Mouse (Mus musculus): ENCODE measurements around the gene G430095P16Rik. TPM values are rescaled to one million over a fixed set of nuclear protein-coding genes. Genes with fewer than 3 reads are reported as not detected.

G430095P16Rik gene
- polyA plus RNA-seq, 1 experiment from 2014 or later: 4.1 TPM

DNA sequence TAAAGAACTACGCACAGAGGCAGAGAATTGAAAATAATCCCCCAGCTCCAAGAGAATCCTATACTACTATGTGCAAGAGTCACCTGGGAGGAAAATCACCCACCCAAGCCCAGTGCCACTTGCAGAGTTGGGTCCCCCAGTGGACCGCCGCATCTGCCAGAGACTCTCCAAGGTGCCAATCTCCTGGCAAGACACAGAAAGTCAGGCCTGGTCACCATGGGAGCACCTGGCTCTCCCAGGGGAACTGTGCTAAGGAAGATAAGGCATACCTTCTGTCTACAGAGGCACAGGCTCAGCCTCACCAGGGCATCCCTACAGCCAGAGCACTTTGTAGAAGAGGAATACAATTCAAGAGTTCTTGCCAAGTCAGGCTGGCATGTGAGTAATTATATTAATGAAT lies 35.5 kb downstream of the G430095P16Rik start:
- Histone ChIP-seq H3K9me3 (replicated peaks; ENCODE audit: control insufficient read depth, low read length) (no peaks in the 10 kb centered on the region), H3K4me1 (ENCODE audit: control insufficient read depth, insufficient read depth, low read length) (peaks cover 10% of the 10 kb centered on the region), H3K27ac (ENCODE audit: low read length) (no peak overlapping the region), H3K4me2 (ENCODE audit: low read depth, low read length) (no peak overlapping the region), H3K9ac (ENCODE audit: low read length) (no peak overlapping the region), H3K4me3 (replicated peaks; ENCODE audit: low read length) (no peak overlapping the region), H3K36me3 (ENCODE audit: control insufficient read depth, insufficient read depth, low read length) (peaks cover 3% of the 10 kb centered on the region; the same call in 1 of the 2 replicates), H3K27me3 (ENCODE audit: control insufficient read depth, insufficient read depth, low read length) (no peaks in the 10 kb centered on the region)
- no peak for ATAC-seq (ENCODE audit: insufficient read depth, low FRiP score)
- 94% methylated on average over 3 of the region's 3 CpGs for WGBS

DNA sequence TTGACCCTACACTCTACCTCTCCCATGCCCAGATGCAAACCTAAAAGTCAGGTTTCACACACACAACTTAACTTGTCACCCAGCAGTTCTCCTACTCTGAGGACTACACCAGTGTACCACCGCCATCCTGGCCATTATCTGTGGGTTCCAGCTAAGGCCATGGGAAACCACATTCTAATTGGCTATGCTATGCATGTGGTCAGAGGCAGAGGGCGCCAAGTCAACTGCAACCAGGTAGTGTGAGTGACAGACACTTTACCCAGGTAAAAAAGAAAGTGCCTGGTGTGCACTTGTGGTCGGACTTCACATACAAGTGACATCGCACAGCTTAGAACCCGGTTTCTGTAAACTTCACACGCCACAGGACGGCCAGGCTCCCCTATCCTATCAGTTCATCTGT lies 36.3 kb downstream of the G430095P16Rik start:
- H3K4me1 ChIP-seq (ENCODE audit: control insufficient read depth, insufficient read depth, low read length): peaks cover 17% of the 10 kb centered on the region
- H3K36me3 ChIP-seq (ENCODE audit: control insufficient read depth, insufficient read depth, low read length): peaks cover 3% of the 10 kb centered on the region; the same call in 1 of the 2 replicates
- ATAC-seq (ENCODE audit: insufficient read depth, low FRiP score): no peak; the same call in 1 of the 2 replicates
- H3K27ac ChIP-seq (ENCODE audit: low read length): no peak overlapping the region
- H3K9ac ChIP-seq (ENCODE audit: low read length): no peak overlapping the region
- no peak overlapping the region for H3K4me3 ChIP-seq (replicated peaks; ENCODE audit: low read length)
- 64% methylated on average over 7 of the region's 7 CpGs for WGBS
- H3K4me2 ChIP-seq (ENCODE audit: low read depth, low read length): no peak overlapping the region
- H3K9me3 ChIP-seq (replicated peaks; ENCODE audit: control insufficient read depth, low read length): no peaks in the 10 kb centered on the region
- no peaks in the 10 kb centered on the region for H3K27me3 ChIP-seq (ENCODE audit: control insufficient read depth, insufficient read depth, low read length)

DNA sequence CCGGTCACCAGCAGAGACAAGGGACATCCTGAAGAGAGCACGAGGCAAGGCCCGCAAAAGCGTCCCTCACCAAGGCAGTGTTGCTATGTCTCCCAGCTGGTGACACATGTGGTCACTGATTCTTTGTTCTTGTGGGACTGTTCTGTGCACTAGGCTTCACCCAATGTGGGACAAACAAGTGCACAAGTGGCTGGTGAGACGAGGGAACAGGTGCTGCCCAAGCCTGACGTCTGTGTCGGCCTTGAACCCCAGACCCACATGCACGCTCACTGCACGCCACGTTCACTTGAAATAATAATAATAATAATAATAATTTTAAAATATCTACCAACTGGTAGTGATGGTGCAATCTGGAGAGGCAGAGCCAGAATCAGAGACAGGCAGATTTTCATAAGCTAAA lies 36.9 kb downstream of the G430095P16Rik start:
- Histone ChIP-seq H3K4me1 (ENCODE audit: control insufficient read depth, insufficient read depth, low read length) (peaks cover 19% of the 10 kb centered on the region), H3K9ac (ENCODE audit: low read length) (no peak overlapping the region), H3K27ac (ENCODE audit: low read length) (no peak overlapping the region), H3K4me2 (ENCODE audit: low read depth, low read length) (no peak overlapping the region), H3K9me3 (replicated peaks; ENCODE audit: control insufficient read depth, low read length) (no peaks in the 10 kb centered on the region), H3K36me3 (ENCODE audit: control insufficient read depth, insufficient read depth, low read length) (peaks cover 3% of the 10 kb centered on the region; the same call in 1 of the 2 replicates), H3K4me3 (replicated peaks; ENCODE audit: low read length) (no peak overlapping the region), H3K27me3 (ENCODE audit: control insufficient read depth, insufficient read depth, low read length) (no peaks in the 10 kb centered on the region)
- 86% methylated on average over 10 of the region's 10 CpGs for WGBS
- ATAC-seq (ENCODE audit: insufficient read depth, low FRiP score): no peak

DNA sequence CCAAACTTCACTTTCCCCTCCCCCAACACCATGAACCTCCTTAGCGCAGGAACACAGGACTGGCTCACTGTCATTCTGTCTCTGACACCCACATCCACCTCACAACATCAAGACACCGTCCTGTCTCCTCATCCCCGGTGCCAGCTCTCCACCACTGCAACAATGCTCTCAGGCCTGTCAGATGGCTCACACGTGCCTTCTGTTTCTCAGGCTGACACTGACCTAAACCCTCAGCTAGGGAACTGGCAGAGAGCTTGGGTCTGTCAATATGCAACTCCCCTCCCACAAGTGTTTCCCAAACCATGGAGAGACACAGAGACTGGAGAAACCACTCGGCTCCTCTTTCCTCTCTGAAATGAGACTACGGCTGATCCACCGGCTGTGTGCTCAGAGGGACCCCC lies 37.6 kb downstream of the G430095P16Rik start:
- WGBS: 64% methylated on average over 7 of the region's 7 CpGs
- H3K9me3 ChIP-seq (replicated peaks; ENCODE audit: control insufficient read depth, low read length): no peaks in the 10 kb centered on the region
- H3K4me3 ChIP-seq (replicated peaks; ENCODE audit: low read length): no peak overlapping the region
- ATAC-seq (ENCODE audit: insufficient read depth, low FRiP score): no peak
- H3K27ac ChIP-seq (ENCODE audit: low read length): no peak overlapping the region
- peaks cover 2% of the 10 kb centered on the region; the same call in 1 of the 2 replicates for H3K36me3 ChIP-seq (ENCODE audit: control insufficient read depth, insufficient read depth, low read length)
- H3K9ac ChIP-seq (ENCODE audit: low read length): 0 out of 2 replicates have a peak overlapping the region, but pooled peaks have one; percentile 36
- no peaks in the 10 kb centered on the region for H3K27me3 ChIP-seq (ENCODE audit: control insufficient read depth, insufficient read depth, low read length)
- H3K4me1 ChIP-seq (ENCODE audit: control insufficient read depth, insufficient read depth, low read length): peaks cover 19% of the 10 kb centered on the region
- no peak overlapping the region for H3K4me2 ChIP-seq (ENCODE audit: low read depth, low read length)

DNA sequence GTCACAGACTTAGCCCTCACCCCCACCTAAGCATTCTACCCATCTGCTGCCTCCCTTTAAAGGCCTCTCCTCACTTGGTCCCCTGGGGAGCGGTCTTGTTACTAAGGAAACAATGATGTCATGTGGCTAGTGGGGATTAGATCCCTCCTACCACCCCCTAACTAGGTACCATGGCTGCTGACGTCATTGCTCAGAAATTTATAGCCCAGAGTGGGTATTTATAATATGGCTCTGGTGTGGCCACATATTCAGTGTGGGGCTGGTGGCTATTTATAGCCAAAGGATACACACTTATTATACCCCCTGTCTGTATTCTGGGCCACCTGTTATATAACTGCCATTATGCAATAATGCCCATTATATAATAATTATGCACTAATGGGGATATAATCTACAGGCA lies 38.1 kb downstream of the G430095P16Rik start:
- Histone ChIP-seq H3K27me3 (ENCODE audit: control insufficient read depth, insufficient read depth, low read length) (no peaks in the 10 kb centered on the region), H3K4me3 (replicated peaks; ENCODE audit: low read length) (no peak overlapping the region)
- WGBS: 65% methylated on average over 2 of the region's 2 CpGs

DNA sequence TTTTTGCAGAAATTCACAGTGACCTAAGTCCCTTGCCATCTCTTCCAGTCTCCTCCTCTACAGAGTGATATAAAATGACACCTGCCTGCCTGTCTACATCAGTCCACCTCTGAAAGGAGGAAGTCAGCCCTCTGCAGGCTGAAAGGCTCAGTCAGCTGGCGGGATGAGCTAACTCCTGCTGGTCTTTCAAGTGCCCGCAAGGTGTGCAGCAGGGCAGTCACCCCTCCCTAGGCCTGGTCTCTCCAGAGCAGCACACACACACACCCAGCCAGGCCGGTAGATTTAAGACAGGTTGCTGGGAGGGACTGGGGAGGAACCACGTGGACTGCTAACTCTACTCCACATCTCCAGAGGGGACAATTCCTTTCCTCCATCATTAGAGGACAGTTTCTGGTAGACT lies 41.3 kb downstream of the G430095P16Rik start:
- Histone ChIP-seq H3K9me3 (replicated peaks; ENCODE audit: control insufficient read depth, low read length) (no peaks in the 10 kb centered on the region), H3K27me3 (ENCODE audit: control insufficient read depth, insufficient read depth, low read length) (no peaks in the 10 kb centered on the region), H3K27ac (ENCODE audit: low read length) (no peak overlapping the region), H3K9ac (ENCODE audit: low read length) (no peak overlapping the region), H3K4me3 (replicated peaks; ENCODE audit: low read length) (no peak overlapping the region), H3K4me2 (ENCODE audit: low read depth, low read length) (no peak overlapping the region), H3K36me3 (ENCODE audit: control insufficient read depth, insufficient read depth, low read length) (no peaks in the 10 kb centered on the region), H3K4me1 (ENCODE audit: control insufficient read depth, insufficient read depth, low read length) (peaks cover 35% of the 10 kb centered on the region)
- 47% methylated on average over 4 of the region's 4 CpGs for WGBS
- ATAC-seq (ENCODE audit: insufficient read depth, low FRiP score): peak; percentile 44; the same call in 1 of the 2 replicates

More for the DNA sequence above, 38.1 kb downstream of the G430095P16Rik start:
- H3K36me3 ChIP-seq (ENCODE audit: control insufficient read depth, insufficient read depth, low read length): no peaks in the 10 kb centered on the region
- H3K9ac ChIP-seq (ENCODE audit: low read length): 0 out of 2 replicates have a peak overlapping the region, but pooled peaks have one; percentile 36
- H3K27ac ChIP-seq (ENCODE audit: low read length): no peak overlapping the region
- ATAC-seq (ENCODE audit: insufficient read depth, low FRiP score): no peak
- peaks cover 24% of the 10 kb centered on the region for H3K4me1 ChIP-seq (ENCODE audit: control insufficient read depth, insufficient read depth, low read length)
- no peaks in the 10 kb centered on the region for H3K9me3 ChIP-seq (replicated peaks; ENCODE audit: control insufficient read depth, low read length)
- H3K4me2 ChIP-seq (ENCODE audit: low read depth, low read length): no peak overlapping the region

DNA sequence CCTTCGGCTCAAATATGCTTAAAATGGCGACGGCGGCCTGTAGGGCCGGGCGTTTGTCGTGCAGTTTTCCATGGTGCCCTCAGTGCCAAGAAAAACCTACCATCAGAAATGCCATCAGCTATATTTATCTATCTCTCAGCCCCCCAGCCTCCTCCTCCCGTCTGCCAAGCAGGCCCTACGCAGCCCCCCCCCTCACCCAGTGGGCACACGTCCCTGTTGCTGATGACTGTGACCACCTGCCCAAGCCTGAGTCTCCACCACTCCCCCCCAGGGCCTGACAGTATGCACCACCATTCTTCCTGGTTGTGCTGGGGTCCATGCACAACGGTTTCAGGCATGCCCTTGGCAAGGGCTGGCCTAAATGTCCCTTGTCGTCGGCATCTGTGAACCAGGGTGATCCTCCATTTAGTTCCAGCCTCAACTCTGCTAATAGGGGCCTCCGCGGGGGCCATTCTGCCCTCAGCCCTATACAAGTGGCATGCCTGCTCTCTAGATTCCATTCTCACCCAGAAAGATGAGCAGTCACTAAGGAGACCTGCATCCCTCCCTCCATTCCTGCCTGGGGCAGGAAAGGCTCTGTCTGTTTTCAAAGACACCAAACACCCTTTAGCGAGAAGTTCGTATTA lies 42.2 kb downstream of the G430095P16Rik start:
- no peak overlapping the region for H3K9ac ChIP-seq (ENCODE audit: low read length)
- H3K27me3 ChIP-seq (ENCODE audit: control insufficient read depth, insufficient read depth, low read length): no peaks in the 10 kb centered on the region
- no peak for ATAC-seq (ENCODE audit: insufficient read depth, low FRiP score)
- no peak overlapping the region for H3K27ac ChIP-seq (ENCODE audit: low read length)
- 80% methylated on average over 17 of the region's 17 CpGs for WGBS
- H3K4me3 ChIP-seq (replicated peaks; ENCODE audit: low read length): no peak overlapping the region
- H3K9me3 ChIP-seq (replicated peaks; ENCODE audit: control insufficient read depth, low read length): no peaks in the 10 kb centered on the region
- no peak overlapping the region for H3K4me2 ChIP-seq (ENCODE audit: low read depth, low read length)
- H3K4me1 ChIP-seq (ENCODE audit: control insufficient read depth, insufficient read depth, low read length): peaks cover 39% of the 10 kb centered on the region
- no peaks in the 10 kb centered on the region for H3K36me3 ChIP-seq (ENCODE audit: control insufficient read depth, insufficient read depth, low read length)

DNA sequence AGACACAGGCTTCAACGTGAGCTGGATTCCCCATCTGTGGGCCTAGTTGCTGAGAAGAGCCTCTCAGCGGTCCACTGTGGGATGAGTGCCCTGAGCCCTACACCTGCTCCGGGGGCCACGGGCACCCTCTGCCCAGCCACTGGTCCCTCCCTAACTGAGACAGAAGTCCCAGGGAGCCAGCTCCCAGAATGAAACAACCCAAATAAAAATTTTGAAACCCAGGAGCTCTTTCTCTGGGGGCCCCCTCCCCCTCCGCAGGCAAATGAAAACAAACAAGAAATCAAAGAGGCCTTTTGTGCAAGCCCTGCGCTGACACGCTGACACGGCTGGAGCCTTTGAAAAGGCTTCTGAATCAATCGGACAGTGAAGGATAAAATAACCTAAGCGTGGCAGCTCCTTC lies 42.8 kb downstream of the G430095P16Rik start:
- Histone ChIP-seq H3K4me3 (replicated peaks; ENCODE audit: low read length) (no peak overlapping the region), H3K9me3 (replicated peaks; ENCODE audit: control insufficient read depth, low read length) (no peaks in the 10 kb centered on the region), H3K4me2 (ENCODE audit: low read depth, low read length) (no peak overlapping the region), H3K36me3 (ENCODE audit: control insufficient read depth, insufficient read depth, low read length) (no peaks in the 10 kb centered on the region), H3K27ac (ENCODE audit: low read length) (no peak overlapping the region; the same call in 1 of the 2 replicates), H3K4me1 (ENCODE audit: control insufficient read depth, insufficient read depth, low read length) (peaks cover 40% of the 10 kb centered on the region), H3K9ac (ENCODE audit: low read length) (no peak overlapping the region), H3K27me3 (ENCODE audit: control insufficient read depth, insufficient read depth, low read length) (no peaks in the 10 kb centered on the region)
- ATAC-seq (ENCODE audit: insufficient read depth, low FRiP score): no peak
- WGBS: 41% methylated on average over 10 of the region's 10 CpGs

DNA sequence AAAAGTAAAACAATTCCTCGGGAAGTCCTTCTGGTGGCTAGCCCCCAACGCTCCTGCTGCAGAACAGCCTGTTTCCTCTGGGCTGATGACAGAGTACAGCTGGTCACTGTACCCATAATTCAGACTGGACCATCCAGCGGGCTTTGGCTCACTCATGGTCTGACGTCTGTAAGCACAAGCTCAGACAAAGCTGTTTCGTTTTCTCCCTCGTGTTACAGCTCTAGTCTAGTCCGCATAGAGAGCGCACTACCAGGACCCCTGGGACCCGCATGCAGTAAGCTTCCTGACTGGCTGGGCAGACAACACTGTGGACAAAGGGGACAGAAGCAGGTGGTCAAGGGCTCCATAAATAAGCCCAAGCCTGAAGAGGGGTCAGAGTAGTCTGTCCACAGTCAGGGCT lies 43.6 kb downstream of the G430095P16Rik start:
- H3K4me1 ChIP-seq (ENCODE audit: control insufficient read depth, insufficient read depth, low read length): peaks cover 40% of the 10 kb centered on the region
- no peaks in the 10 kb centered on the region for H3K36me3 ChIP-seq (ENCODE audit: control insufficient read depth, insufficient read depth, low read length)
- no peaks in the 10 kb centered on the region for H3K27me3 ChIP-seq (ENCODE audit: control insufficient read depth, insufficient read depth, low read length)
- WGBS: 56% methylated on average over 9 of the region's 9 CpGs
- H3K4me3 ChIP-seq (replicated peaks; ENCODE audit: low read length): no peak overlapping the region
- H3K27ac ChIP-seq (ENCODE audit: low read length): no peak overlapping the region
- no peak overlapping the region for H3K4me2 ChIP-seq (ENCODE audit: low read depth, low read length)
- ATAC-seq (ENCODE audit: insufficient read depth, low FRiP score): no peak
- no peaks in the 10 kb centered on the region for H3K9me3 ChIP-seq (replicated peaks; ENCODE audit: control insufficient read depth, low read length)
- peak overlapping the region; percentile 33; the same call in 1 of the 2 replicates for H3K9ac ChIP-seq (ENCODE audit: low read length)

Data from stomach, embryonic 16.5 days (tissue).